Mouse (Mus musculus): ENCODE data around the gene Usp43. TPM values are rescaled to one million over a fixed set of nuclear protein-coding genes. Genes with fewer than 3 reads are reported as not detected.
A peak's percentile ranks its signal among the peaks of the same experiment; 100 is the strongest.

Usp43 gene
- total and polyA plus RNA-seq, 2 experiments from 2014 or later, result 0.68 to 0.94 TPM

GRCm38 (mm10) chr11:67845193-67845592, 76.8 kb downstream of the Usp43 start:
- TF ChIP-seq CTCF (IDR thresholded peaks at IDR 0.05; ENCODE audit: low read depth), result no peak
- H3K27me3 ChIP-seq (ENCODE audit: insufficient read depth, low read length), result no peaks in the 10 kb centered on the region
- no peaks in the 10 kb centered on the region for H3K36me3 ChIP-seq (ENCODE audit: insufficient read depth, low read length)
- 81% methylated on average over 4 of the region's 4 CpGs for WGBS
- no peak overlapping the region for H3K9ac ChIP-seq (replicated peaks; ENCODE audit: low read length)
- DNase-seq (ENCODE audit: low spot score), result no peak
- no peak overlapping the region for H3K27ac ChIP-seq
- no peak overlapping the region for H3K4me2 ChIP-seq (ENCODE audit: low read depth, low read length)
- no peaks in the 10 kb centered on the region for H3K9me3 ChIP-seq (ENCODE audit: low read length)
- H3K4me3 ChIP-seq (ENCODE audit: low read length), result no peak overlapping the region
- no peaks in the 10 kb centered on the region for H3K4me1 ChIP-seq (ENCODE audit: insufficient read depth, low read length)
- ATAC-seq, result no peak

GRCm38 (mm10) chr11:67839810-67840209, 82.1 kb downstream of the Usp43 start:
- no peak overlapping the region for H3K4me2 ChIP-seq (ENCODE audit: low read depth, low read length)
- no peaks in the 10 kb centered on the region for H3K27me3 ChIP-seq (ENCODE audit: insufficient read depth, low read length)
- H3K4me1 ChIP-seq (ENCODE audit: insufficient read depth, low read length), result no peaks in the 10 kb centered on the region
- no peak for TF ChIP-seq CTCF (IDR thresholded peaks at IDR 0.05; ENCODE audit: low read depth)
- H3K9me3 ChIP-seq (ENCODE audit: low read length), result no peaks in the 10 kb centered on the region
- ATAC-seq (no peak), DNase-seq (ENCODE audit: low spot score) (no peak)
- no peak overlapping the region for H3K9ac ChIP-seq (replicated peaks; ENCODE audit: low read length)
- H3K27ac ChIP-seq, result no peak overlapping the region
- no peak overlapping the region for H3K4me3 ChIP-seq (ENCODE audit: low read length)
- WGBS, result 86% methylated on average over 1 of the region's 1 CpGs
- no peaks in the 10 kb centered on the region for H3K36me3 ChIP-seq (ENCODE audit: insufficient read depth, low read length)

GRCm38 (mm10) chr11:67835408-67836078, 86.4 kb downstream of the Usp43 start:
- Histone ChIP-seq H3K27me3 (ENCODE audit: insufficient read depth, low read length) (no peaks in the 10 kb centered on the region), H3K4me3 (ENCODE audit: low read length) (no peak overlapping the region), H3K36me3 (ENCODE audit: insufficient read depth, low read length) (no peaks in the 10 kb centered on the region), H3K9ac (replicated peaks; ENCODE audit: low read length) (no peak overlapping the region), H3K9me3 (ENCODE audit: low read length) (no peaks in the 10 kb centered on the region), H3K27ac (no peak overlapping the region), H3K4me1 (ENCODE audit: insufficient read depth, low read length) (no peaks in the 10 kb centered on the region), H3K4me2 (ENCODE audit: low read depth, low read length) (no peak overlapping the region)
- 92% methylated on average over 10 of the region's 10 CpGs for WGBS
- DNase-seq (ENCODE audit: low spot score) (no peak), ATAC-seq (no peak)
- TF ChIP-seq CTCF (IDR thresholded peaks at IDR 0.05; ENCODE audit: low read depth), result no peak

- Histone ChIP-seq H3K27me3 (ENCODE audit: insufficient read depth, low read length) (no peaks in the 10 kb centered on the region), H3K36me3 (ENCODE audit: insufficient read depth, low read length) (no peaks in the 10 kb centered on the region), H3K4me2 (ENCODE audit: low read depth, low read length) (no peak overlapping the region), H3K4me3 (ENCODE audit: low read length) (no peak overlapping the region), H3K27ac (no peak overlapping the region), H3K9ac (replicated peaks; ENCODE audit: low read length) (no peak overlapping the region), H3K4me1 (ENCODE audit: insufficient read depth, low read length) (no peaks in the 10 kb centered on the region), H3K9me3 (ENCODE audit: low read length) (no peaks in the 10 kb centered on the region)
- no peak for TF ChIP-seq CTCF (IDR thresholded peaks at IDR 0.05; ENCODE audit: low read depth)
- DNase-seq (ENCODE audit: low spot score) (no peak), ATAC-seq (no peak)
- 69% methylated on average over 5 of the region's 5 CpGs for WGBS
These were observed 90.1 kb downstream of the Usp43 start for GRCm38 (mm10) chr11:67831820-67832219.

- no peak for TF ChIP-seq CTCF (IDR thresholded peaks at IDR 0.05; ENCODE audit: low read depth)
- no peaks in the 10 kb centered on the region for H3K27me3 ChIP-seq (ENCODE audit: insufficient read depth, low read length)
- H3K9ac ChIP-seq (replicated peaks; ENCODE audit: low read length), result no peak overlapping the region
- ATAC-seq (no peak), DNase-seq (ENCODE audit: low spot score) (no peak)
- H3K4me2 ChIP-seq (ENCODE audit: low read depth, low read length), result no peak overlapping the region
- H3K36me3 ChIP-seq (ENCODE audit: insufficient read depth, low read length), result no peaks in the 10 kb centered on the region
- H3K4me1 ChIP-seq (ENCODE audit: insufficient read depth, low read length), result no peaks in the 10 kb centered on the region
- no peaks in the 10 kb centered on the region for H3K9me3 ChIP-seq (ENCODE audit: low read length)
- H3K27ac ChIP-seq, result no peak overlapping the region
- H3K4me3 ChIP-seq (ENCODE audit: low read length), result no peak overlapping the region
- WGBS, result 88% methylated on average over 6 of the region's 6 CpGs
These were observed 92.4 kb downstream of the Usp43 start for GRCm38 (mm10) chr11:67829530-67829929.

- Histone ChIP-seq H3K27ac (no peak overlapping the region), H3K4me1 (ENCODE audit: insufficient read depth, low read length) (no peaks in the 10 kb centered on the region), H3K36me3 (ENCODE audit: insufficient read depth, low read length) (no peaks in the 10 kb centered on the region), H3K9ac (replicated peaks; ENCODE audit: low read length) (no peak overlapping the region), H3K9me3 (ENCODE audit: low read length) (no peaks in the 10 kb centered on the region), H3K4me3 (ENCODE audit: low read length) (no peak overlapping the region), H3K27me3 (ENCODE audit: insufficient read depth, low read length) (no peaks in the 10 kb centered on the region), H3K4me2 (ENCODE audit: low read depth, low read length) (no peak overlapping the region)
- TF ChIP-seq CTCF (IDR thresholded peaks at IDR 0.05; ENCODE audit: low read depth), result no peak
- 34% methylated on average over 12 of the region's 12 CpGs for WGBS
- ATAC-seq (no peak), DNase-seq (ENCODE audit: low spot score) (no peak)
These were observed 93.4 kb downstream of the Usp43 start for GRCm38 (mm10) chr11:67828360-67829059.

GRCm38 (mm10) chr11:67821560-67821959, 100.4 kb downstream of the Usp43 start:
- ATAC-seq, result no peak
- H3K27ac ChIP-seq, result no peak overlapping the region
- TF ChIP-seq CTCF (IDR thresholded peaks at IDR 0.05; ENCODE audit: low read depth), result no peak

More at GRCm38 (mm10) chr11:67821560-67821959, 100.4 kb downstream of the Usp43 start:
- Histone ChIP-seq H3K9ac (replicated peaks; ENCODE audit: low read length) (no peak overlapping the region), H3K4me3 (ENCODE audit: low read length) (no peak overlapping the region), H3K27me3 (ENCODE audit: insufficient read depth, low read length) (no peaks in the 10 kb centered on the region), H3K4me1 (ENCODE audit: insufficient read depth, low read length) (no peaks in the 10 kb centered on the region), H3K9me3 (ENCODE audit: low read length) (no peaks in the 10 kb centered on the region), H3K36me3 (ENCODE audit: insufficient read depth, low read length) (no peaks in the 10 kb centered on the region), H3K4me2 (ENCODE audit: low read depth, low read length) (no peak overlapping the region)
- peak; percentile 12 for DNase-seq (ENCODE audit: low spot score)
- WGBS, result 78% methylated on average over 6 of the region's 6 CpGs

All from hindbrain, postnatal 0 days (tissue).